Mouse (Mus musculus) midbrain, embryonic 16.5 days (tissue): ENCODE results near the gene Cyb5r1. TPM values are rescaled to one million over a fixed set of nuclear protein-coding genes. Genes with fewer than 3 reads are reported as not detected.
A peak's percentile ranks its signal among the peaks of the same experiment; 100 is the strongest.

Experiments
- ATAC-seq: fragments of 200-750 bp; cut with Nextera tagmentation; 2 replicates; pipeline ENCODE4 v1.8.0; 2017; ENCODE audit warnings: moderate TSS enrichment
- H3K27ac ChIP-seq: fragments of 300-500 bp; sonication (generic); 2 replicates; pipeline ENCODE4 v1.5.1; 2014; ENCODE audit warnings: mild to moderate bottlenecking, low read length, mixed read lengths
- H3K27me3 ChIP-seq: fragments of 300-500 bp; sonication (generic); 2 replicates; pipeline ENCODE4 v1.6.1; 2014; ENCODE audit warnings: low read depth, low read length, mixed read lengths; ENCODE audit not compliant: control insufficient read depth, insufficient read depth
- H3K36me3 ChIP-seq: fragments of 300-500 bp; sonication (generic); 2 replicates; pipeline ENCODE4 v1.6.1; 2014; ENCODE audit warnings: mild to moderate bottlenecking, low read length, moderate library complexity, mixed read lengths; ENCODE audit not compliant: control insufficient read depth, insufficient read depth
- H3K4me1 ChIP-seq: fragments of 300-500 bp; sonication (generic); 2 replicates; pipeline ENCODE4 v1.6.1; 2014; ENCODE audit warnings: mild to moderate bottlenecking, low read length, mixed read lengths; ENCODE audit not compliant: control insufficient read depth, insufficient read depth
- H3K4me2 ChIP-seq: fragments of 300-500 bp; sonication (generic); 2 replicates; pipeline ENCODE4 v1.6.1; 2014; ENCODE audit warnings: mild to moderate bottlenecking, low read length, mixed read lengths
- H3K4me3 ChIP-seq: fragments of 300-500 bp; sonication (generic); 2 replicates; pipeline ENCODE4 v1.5.1; 2014; ENCODE audit warnings: low read depth, mild to moderate bottlenecking, low read length, moderate library complexity, mixed read lengths
- H3K9ac ChIP-seq: fragments of 300-500 bp; sonication (generic); 2 replicates; pipeline ENCODE4 v1.6.1; 2014; ENCODE audit warnings: low read depth, low read length, mixed read lengths
- H3K9me3 ChIP-seq: fragments of 300-500 bp; sonication (generic); replicated peaks from 2 replicates; pipeline ENCODE4 v1.6.1; 2014; ENCODE audit warnings: mild to moderate bottlenecking, low read length, mixed read lengths; ENCODE audit not compliant: control insufficient read depth, poor library complexity, severe bottlenecking
- WGBS: fragments of 180-500 bp; shearing (Covaris S2); extraction: QIAGEN DNeasy Blood & Tissue Kit; methylation state at CpG from one replicate; pipeline ENCODE4 v1.1.7; 2014; 5-methylcytosine and 5-hydroxymethylcytosine counted together
- polyA plus RNA-seq: library from polyadenylated mRNA; unstranded; fragments of >200 nt; fragmentation: Nextera tagmentation; extraction: Ambion mirVana; gene quantifications from 2 replicates; pipeline ENCODE4 v1.2.1, GENCODE M21; 2015

The Cyb5r1 gene
- polyA plus RNA-seq, 1 experiment from 2014 or later: 11.4 TPM

- Histone ChIP-seq H3K9me3 (no peaks in the 10 kb centered on the region), H3K36me3 (no peaks in the 10 kb centered on the region), H3K4me3 (no peak overlapping the region), H3K9ac (no peak overlapping the region), H3K4me1 (no peaks in the 10 kb centered on the region), H3K27me3 (no peaks in the 10 kb centered on the region), H3K27ac (no peak overlapping the region), H3K4me2 (no peak overlapping the region)
- WGBS: 77% methylated on average over 2 of the region's 2 CpGs
- no peak for ATAC-seq
These were observed 31.2 kb upstream of the Cyb5r1 start for GRCm38 (mm10) chr1:134374124-134374523.

- Histone ChIP-seq H3K4me2 (no peak overlapping the region), H3K27me3 (no peaks in the 10 kb centered on the region), H3K36me3 (no peaks in the 10 kb centered on the region), H3K4me1 (peaks cover 13% of the 10 kb centered on the region), H3K9ac (no peak overlapping the region), H3K4me3 (no peak overlapping the region), H3K9me3 (peaks cover 3% of the 10 kb centered on the region; the same call in 1 of the 2 replicates), H3K27ac (no peak overlapping the region)
- WGBS: 85% methylated on average over 2 of the region's 2 CpGs
- no peak for ATAC-seq
These were observed 24.3 kb upstream of the Cyb5r1 start for GRCm38 (mm10) chr1:134381051-134381450.

DNA sequence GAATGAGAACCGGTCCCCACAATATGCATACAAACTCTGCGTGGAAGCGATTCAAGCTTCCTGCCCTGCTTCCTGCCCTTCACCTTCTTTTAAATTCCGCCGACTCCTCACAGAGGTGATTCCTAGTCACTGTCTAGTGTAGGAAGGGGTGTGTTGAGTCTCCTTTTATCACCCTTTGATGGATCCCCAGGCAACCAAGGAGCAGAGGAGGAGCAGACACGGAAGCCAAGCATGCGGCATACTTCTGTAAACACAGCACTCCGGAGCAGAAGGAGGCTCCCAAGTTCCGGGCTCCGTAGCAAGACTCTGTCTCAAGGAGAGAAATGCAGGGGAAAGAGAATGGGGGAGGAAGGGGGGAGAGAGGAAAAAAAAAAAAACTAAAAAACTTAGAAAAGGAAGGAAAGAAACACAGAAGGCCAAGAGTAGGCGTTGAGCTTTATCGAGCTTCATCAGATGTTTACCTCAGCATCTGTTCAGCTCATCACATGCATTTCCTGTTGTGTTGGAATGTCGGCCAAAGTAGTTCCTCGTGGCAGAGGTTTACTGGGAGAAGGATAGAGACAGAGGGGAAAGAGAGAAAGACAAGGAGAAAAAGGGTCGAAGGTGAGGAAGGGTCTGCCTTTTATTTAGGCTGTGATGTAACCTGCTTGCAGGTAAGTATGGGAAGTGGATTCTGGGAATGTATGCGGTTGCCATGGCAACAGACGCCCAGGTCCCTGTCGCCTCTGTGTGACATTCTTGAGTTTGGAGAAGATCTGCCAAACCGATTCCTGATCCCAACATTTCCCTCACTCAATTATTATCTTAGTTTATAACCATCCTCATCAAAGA, 23.3 kb upstream of the Cyb5r1 start:
- no peak for ATAC-seq

DNA sequence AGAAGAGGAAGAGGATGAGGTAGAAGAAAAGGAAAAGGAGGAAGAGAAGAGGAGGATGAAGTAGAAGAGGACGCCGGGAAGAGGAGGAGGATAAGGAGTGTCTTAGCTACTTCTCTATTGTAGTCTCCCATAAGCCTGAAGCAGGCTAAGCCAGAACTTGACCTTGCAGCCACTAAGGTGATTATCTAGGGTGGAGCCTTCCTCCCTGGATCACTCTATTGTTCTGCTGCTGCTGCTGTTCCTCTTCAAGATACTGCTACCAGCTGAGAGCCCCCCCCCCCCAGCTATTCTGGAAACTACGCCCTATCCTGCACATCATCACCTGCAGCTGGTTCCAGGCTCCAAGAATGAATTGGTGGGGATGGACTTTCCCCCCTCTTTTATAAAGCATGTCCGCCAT, 20.8 kb upstream of the Cyb5r1 start:
- no peak overlapping the region for H3K4me3 ChIP-seq
- H3K27me3 ChIP-seq: no peaks in the 10 kb centered on the region; the same call in 1 of the 2 replicates
- peaks cover 13% of the 10 kb centered on the region for H3K4me1 ChIP-seq
- 88% methylated on average over 4 of the region's 4 CpGs for WGBS
- no peak for ATAC-seq
- no peak overlapping the region for H3K4me2 ChIP-seq
- no peak overlapping the region for H3K9ac ChIP-seq
- H3K36me3 ChIP-seq: no peaks in the 10 kb centered on the region
- peaks cover 3% of the 10 kb centered on the region; the same call in 1 of the 2 replicates for H3K9me3 ChIP-seq
- H3K27ac ChIP-seq: no peak overlapping the region

More for the DNA sequence above, 23.3 kb upstream of the Cyb5r1 start:
- peak overlapping the region; percentile 36; the same call in 1 of the 2 replicates for H3K9ac ChIP-seq
- no peaks in the 10 kb centered on the region for H3K36me3 ChIP-seq
- H3K4me2 ChIP-seq: peak overlapping the region; percentile 59
- WGBS: 14% methylated on average over 19 of the region's 19 CpGs
- H3K27me3 ChIP-seq: no peaks in the 10 kb centered on the region
- H3K9me3 ChIP-seq: peaks cover 3% of the 10 kb centered on the region; the same call in 1 of the 2 replicates
- peaks cover 13% of the 10 kb centered on the region for H3K4me1 ChIP-seq
- H3K4me3 ChIP-seq: peak overlapping the region; percentile 34
- H3K27ac ChIP-seq: no peak overlapping the region

DNA sequence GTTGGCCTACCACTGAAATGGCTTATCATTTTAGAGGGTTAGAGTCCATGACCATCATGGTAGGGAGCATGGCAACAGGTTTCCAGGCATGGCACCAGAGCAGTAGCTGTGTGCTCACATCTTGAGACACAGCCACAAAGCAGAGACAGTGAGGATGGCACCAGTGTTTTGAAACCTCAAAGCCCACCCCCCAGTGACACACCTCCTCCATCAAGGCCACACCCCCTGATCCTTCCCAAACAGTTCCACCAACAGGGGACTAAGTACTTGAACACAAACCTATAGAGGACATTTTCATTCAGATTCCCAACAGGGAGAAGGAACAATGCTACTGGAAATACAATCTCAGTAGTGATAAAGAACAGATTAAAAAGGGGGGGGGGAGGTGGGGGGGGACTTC, 20.2 kb upstream of the Cyb5r1 start:
- Histone ChIP-seq H3K9me3 (peaks cover 3% of the 10 kb centered on the region; the same call in 1 of the 2 replicates), H3K36me3 (no peaks in the 10 kb centered on the region), H3K4me1 (peaks cover 13% of the 10 kb centered on the region), H3K27me3 (no peaks in the 10 kb centered on the region; the same call in 1 of the 2 replicates), H3K4me3 (no peak overlapping the region), H3K9ac (no peak overlapping the region), H3K4me2 (no peak overlapping the region), H3K27ac (no peak overlapping the region)
- no peak for ATAC-seq

GRCm38 (mm10) chr1:134385666-134386065, 19.7 kb upstream of the Cyb5r1 start, which contains the start of gene 4933406M09Rik:
TSS of gene 4933406M09Rik (plus strand) at chr1:134385940.
- H3K9me3 ChIP-seq: peaks cover 3% of the 10 kb centered on the region; the same call in 1 of the 2 replicates
- H3K9ac ChIP-seq: no peak within 1 kb of the TSS
- H3K27ac ChIP-seq: no peak within 1 kb of the TSS
- no peaks in the 10 kb centered on the region; the same call in 1 of the 2 replicates for H3K27me3 ChIP-seq
- no peaks in the 10 kb centered on the region for H3K36me3 ChIP-seq
- no peak within 1 kb of the TSS for H3K4me3 ChIP-seq
- no peak within 1 kb of the TSS for H3K4me2 ChIP-seq
- ATAC-seq: no peak
- peaks cover 13% of the 10 kb centered on the region for H3K4me1 ChIP-seq
- WGBS: 96% methylated on average over 1 of the region's 1 CpGs

GRCm38 (mm10) chr1:134393827-134394226, 11.5 kb upstream of the Cyb5r1 start:
- Histone ChIP-seq H3K27ac (no peak overlapping the region), H3K4me1 (no peaks in the 10 kb centered on the region), H3K4me3 (no peak overlapping the region), H3K4me2 (no peak overlapping the region), H3K27me3 (no peaks in the 10 kb centered on the region), H3K9ac (no peak overlapping the region), H3K9me3 (no peaks in the 10 kb centered on the region), H3K36me3 (no peaks in the 10 kb centered on the region)
- no peak for ATAC-seq
- WGBS: 53% methylated on average over 5 of the region's 5 CpGs

GRCm38 (mm10) chr1:134398210-134398609, 7.1 kb upstream of the Cyb5r1 start:
- WGBS: 92% methylated on average over 12 of the region's 12 CpGs
- no peak overlapping the region for H3K9ac ChIP-seq
- no peak for ATAC-seq
- no peak overlapping the region for H3K27ac ChIP-seq
- H3K9me3 ChIP-seq: no peaks in the 10 kb centered on the region
- H3K4me2 ChIP-seq: no peak overlapping the region
- H3K27me3 ChIP-seq: no peaks in the 10 kb centered on the region; the same call in 1 of the 2 replicates
- H3K4me1 ChIP-seq: no peaks in the 10 kb centered on the region
- H3K36me3 ChIP-seq: no peaks in the 10 kb centered on the region
- H3K4me3 ChIP-seq: no peak overlapping the region

DNA sequence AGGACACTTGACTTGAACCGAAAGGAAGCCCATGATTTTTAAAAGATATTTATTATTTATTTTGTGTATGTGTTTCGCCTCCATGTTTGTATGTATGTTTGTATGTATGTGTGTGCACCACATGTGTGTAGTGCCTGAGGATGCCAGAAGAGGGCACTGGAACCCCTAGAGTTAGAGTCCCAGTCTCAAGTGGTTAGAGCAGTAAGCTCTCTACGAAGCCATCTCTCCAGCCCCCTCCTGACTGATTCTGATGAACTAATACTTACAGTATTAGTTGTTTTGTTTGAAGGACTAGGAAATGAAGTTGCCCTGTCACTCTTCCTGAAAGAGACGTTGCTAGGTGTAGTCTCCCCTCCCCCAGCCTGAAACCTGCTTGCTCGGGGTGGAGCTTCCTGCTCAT, 5.6 kb upstream of the Cyb5r1 start:
- H3K27me3 ChIP-seq: no peaks in the 10 kb centered on the region; the same call in 1 of the 2 replicates
- no peaks in the 10 kb centered on the region for H3K36me3 ChIP-seq
- ATAC-seq: no peak
- no peak overlapping the region for H3K4me2 ChIP-seq
- no peaks in the 10 kb centered on the region for H3K4me1 ChIP-seq
- 59% methylated on average over 5 of the region's 5 CpGs for WGBS
- no peak overlapping the region for H3K4me3 ChIP-seq
- H3K27ac ChIP-seq: no peak overlapping the region
- H3K9ac ChIP-seq: no peak overlapping the region
- no peaks in the 10 kb centered on the region for H3K9me3 ChIP-seq
